Comparison of ENCODE assay signal across 9 mouse cellular contexts in the genomic region with DNA sequence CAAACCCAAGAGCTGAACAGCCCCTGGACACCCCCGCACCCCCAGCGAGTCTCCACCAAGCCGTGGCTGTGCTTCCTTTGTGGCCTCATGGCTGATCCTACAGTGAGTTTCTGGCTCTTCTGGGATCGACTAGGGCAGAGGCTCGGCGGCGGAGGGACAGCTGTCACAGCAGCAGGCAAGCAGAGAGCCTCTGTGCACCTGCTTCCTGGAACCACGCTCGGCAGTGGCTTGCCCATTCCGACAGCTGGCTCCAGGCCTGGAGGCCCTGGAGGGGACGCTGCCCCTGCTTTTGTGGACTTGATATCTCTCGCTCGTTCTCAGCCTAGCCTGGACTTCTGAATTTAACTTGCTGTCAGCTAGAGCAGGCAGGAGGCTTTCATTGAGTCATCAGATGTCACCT. TPM values are rescaled to one million over a fixed set of nuclear protein-coding genes. Genes with fewer than 3 reads are reported as not detected.
DNase-seq lines count a peak whose midpoint lies in the region; ATAC-seq and TF ChIP-seq lines count a peak whose summit lies in the region.
"Had no signal": no experiment of that assay in that cellular context is flagged by ENCODE, and none has a peak within 500 bp of the region (broad histone marks: within the 10 kb centered on the region; RNA-seq: fewer than 3 reads in every experiment).

No protein-coding gene starts in this region.

- no peak for TF ChIP-seq POLR2A in small intestine, adult 2 months (IDR thresholded peaks at IDR 0.05; ENCODE audit: low read depth, low read length)

- H3K36me3 ChIP-seq in liver, embryonic 13.5 days: peaks cover 61% of the 10 kb centered on the region
- H3K36me3 ChIP-seq in heart, postnatal 0 days (replicated peaks; ENCODE audit: control insufficient read depth, insufficient read depth, low read length): peaks cover 28% of the 10 kb centered on the region
- H3K36me3 ChIP-seq in small intestine, adult 2 months (ENCODE audit: control insufficient read depth, insufficient read depth, low read length): peaks cover 8% of the 10 kb centered on the region
- H3K36me3 ChIP-seq: hindbrain, embryonic 15.5 days had no signal

- no peak overlapping the region for H3K4me2 ChIP-seq in liver, embryonic 13.5 days
- peak overlapping the region; percentile 36; the same call in 1 of the 2 replicates for H3K4me2 ChIP-seq in heart, postnatal 0 days (ENCODE audit: low read depth, low read length)
- H3K4me2 ChIP-seq: hindbrain, embryonic 15.5 days had no signal

- H3K4me1 ChIP-seq in liver, embryonic 13.5 days (replicated peaks): peaks cover 73% of the 10 kb centered on the region
- H3K4me1 ChIP-seq in heart, postnatal 0 days (ENCODE audit: control insufficient read depth, insufficient read depth): peaks cover 59% of the 10 kb centered on the region
- H3K4me1 ChIP-seq in small intestine, adult 2 months (ENCODE audit: control insufficient read depth, insufficient read depth, insufficient read length, low read length): no peaks in the 10 kb centered on the region

- no peak overlapping the region for H3K4me3 ChIP-seq in liver, embryonic 13.5 days (replicated peaks)
- H3K4me3 ChIP-seq in heart, postnatal 0 days (ENCODE audit: low read depth, low read length): no peak overlapping the region; the same call in 1 of the 2 replicates
- 0 out of 2 replicates have a peak overlapping the region, but pooled peaks have one; percentile 2 for H3K4me3 ChIP-seq in small intestine, adult 2 months (ENCODE audit: low read depth, low read length)
- H3K4me3 ChIP-seq: hindbrain, embryonic 15.5 days had no signal

- ATAC-seq in liver, embryonic 13.5 days (ENCODE audit: low read depth): no peak
- peak; percentile 25 for ATAC-seq in heart, postnatal 0 days (ENCODE audit: insufficient read depth, low read depth)

- no peak overlapping the region for H3K9ac ChIP-seq in liver, embryonic 13.5 days
- peak overlapping the region; percentile 39 for H3K9ac ChIP-seq in heart, postnatal 0 days (replicated peaks; ENCODE audit: low read depth, low read length)
- H3K9ac ChIP-seq: hindbrain, embryonic 15.5 days had no signal

- TF ChIP-seq CTCF in heart, postnatal 0 days (IDR thresholded peaks at IDR 0.05; ENCODE audit: low read depth): peak; percentile 4; the same call in 1 of the 2 replicates
- no peak for TF ChIP-seq CTCF in small intestine, adult 2 months (IDR thresholded peaks at IDR 0.05; ENCODE audit: extremely low read depth, insufficient read length, insufficient replicate concordance, low read depth, low read length)

- DNase-seq in liver, embryonic 13.5 days: no peak
- DNase-seq in liver: no peak
- DNase-seq in gastrocnemius, postnatal 10 days: peak; percentile 56
- DNase-seq in heart, postnatal 0 days (ENCODE audit: low spot score): no peak
- DNase-seq in adrenal gland, adult (ENCODE audit: inconsistent age in 2 of 2, low spot score in 1 of 2): no peak
- no peak for DNase-seq in c-Kit-positive CD71-positive TER-119-positive erythroid progenitor cells, embryonic 14.5 days (ENCODE audit: low spot score)
- DNase-seq: kidney, postnatal 36 days had no signal

- no peaks in the 10 kb centered on the region for H3K9me3 ChIP-seq in liver, embryonic 13.5 days (replicated peaks)
- H3K9me3 ChIP-seq in heart, postnatal 0 days (replicated peaks; ENCODE audit: control insufficient read depth, low read length): no peaks in the 10 kb centered on the region
- H3K9me3 ChIP-seq: hindbrain, embryonic 15.5 days had no signal

- H3K27me3 ChIP-seq in liver, embryonic 13.5 days: no peaks in the 10 kb centered on the region
- no peaks in the 10 kb centered on the region for H3K27me3 ChIP-seq in heart, postnatal 0 days (ENCODE audit: control insufficient read depth, insufficient read depth, low read length)
- H3K27me3 ChIP-seq in small intestine, adult 2 months (ENCODE audit: control insufficient read depth, insufficient read depth, low read length): no peaks in the 10 kb centered on the region
- H3K27me3 ChIP-seq: hindbrain, embryonic 15.5 days had no signal

- TF ChIP-seq EP300 in heart, postnatal 0 days (IDR thresholded peaks at IDR 0.05; ENCODE audit: low read depth): no peak

- 62% methylated on average over 13 of the region's 13 CpGs for WGBS in liver, embryonic 13.5 days (ENCODE audit: insufficient replicate concordance)
- WGBS in heart, postnatal 0 days: 21% methylated on average over 13 of the region's 13 CpGs
- WGBS in small intestine, adult 2 months: 46% methylated on average over 13 of the region's 13 CpGs

- peak overlapping the region; percentile 87; the same call in 1 of the 2 replicates for H3K27ac ChIP-seq in liver, embryonic 13.5 days
- H3K27ac ChIP-seq in heart, postnatal 0 days (ENCODE audit: low read depth): peak overlapping the region; percentile 94
- peak overlapping the region; percentile 31 for H3K27ac ChIP-seq in small intestine, adult 2 months (ENCODE audit: insufficient read depth, low read depth, low read length)
- H3K27ac ChIP-seq: hindbrain, embryonic 15.5 days had no signal

RNA-seq across cellular contexts. Expression of a gene that starts 19.7 kb away (rescaled TPM):
- 10.6 and 13.0 TPM in 2 replicates for polyA plus RNA-seq in liver, embryonic 13.5 days (2015; fragmentation: Nextera tagmentation; extraction: Ambion mirVana)
- total RNA-seq in gastrocnemius, postnatal 10 days (2021): 10 to 100 TPM; 23.9 to 25.2 TPM
- 28.7 and 34.9 TPM in 2 replicates for total RNA-seq in heart, postnatal 0 days (2014; rRNA removed; ENCODE audit: low replicate concordance)
- 14.6 and 18.0 TPM in 2 replicates for polyA plus RNA-seq in heart, postnatal 0 days (2015; fragmentation: Nextera tagmentation; extraction: Ambion mirVana)
- 8.2 and 25.3 TPM in 2 replicates for polyA plus RNA-seq in small intestine, adult 2 months (2012; rRNA removed)

RNA-seq across cellular contexts. Expression of a gene that starts 30.4 kb away (rescaled TPM):
- polyA plus RNA-seq in liver, embryonic 13.5 days (2015; fragmentation: Nextera tagmentation; extraction: Ambion mirVana): 2.0 and 2.2 TPM in 2 replicates
- total RNA-seq in gastrocnemius, postnatal 10 days (2021): 100 to 1,000 TPM in 1 of 2 experiments, 10 to 100 TPM in 1; 90.3 to 101 TPM
- 30.7 and 56.3 TPM in 2 replicates for total RNA-seq in heart, postnatal 0 days (2014; rRNA removed; ENCODE audit: low replicate concordance)
- polyA plus RNA-seq in heart, postnatal 0 days (2015; fragmentation: Nextera tagmentation; extraction: Ambion mirVana): 23.4 and 24.0 TPM in 2 replicates
- 2.2 and 3.5 TPM in 2 replicates for polyA plus RNA-seq in small intestine, adult 2 months (2012; rRNA removed)

Comparison
In these comparisons a context has a peak if more than half of its experiments do, and no peak if none do; other contexts are left out.
1. H3K27ac ChIP-seq: peak in every context shown above with its lines; median percentile 94 in heart, postnatal 0 days; 87 in liver, embryonic 13.5 days; 31 in small intestine, adult 2 months.